Mouse (Mus musculus): ENCODE data around the gene Mocs1.

- TF ChIP-seq POLR2A (IDR thresholded peaks at IDR 0.05; ENCODE audit: borderline replicate concordance, extremely low read depth, insufficient read depth, insufficient read length, poor library complexity, severe bottlenecking) (peak; percentile 50; the same call in 1 of the 2 replicates), CTCF (IDR thresholded peaks at IDR 0.05; ENCODE audit: borderline replicate concordance, extremely low read depth, insufficient read depth, insufficient read length) (no peak)
These were observed at the start of gene Mocs1 for GRCm38 (mm10) chr17:49428239-49428688.
